Mouse (Mus musculus) kidney, adult 2 months (tissue): Measurements from ENCODE around the gene Ajuba. TPM values are rescaled to one million over a fixed set of nuclear protein-coding genes. Genes with fewer than 3 reads are reported as not detected.

Experiments used
- DNase-seq: peaks from one replicate; pipeline ENCODE4 v3.0.0; 2021
- H3K27ac ChIP-seq: fragments of 200-500 bp; 2 replicates; pipeline ENCODE4 v1.5.1; 2012; ENCODE audit warnings: low read depth, low read length, control low read depth, inconsistent platforms; ENCODE audit not compliant: insufficient read depth
- H3K27me3 ChIP-seq: fragments of 200-500 bp; replicated peaks from 2 replicates; pipeline ENCODE4 v1.6.1; 2012; ENCODE audit warnings: mild to moderate bottlenecking, moderate library complexity, low read length, inconsistent platforms; ENCODE audit not compliant: control insufficient read depth, insufficient read depth
- H3K36me3 ChIP-seq: fragments of 200-500 bp; 2 replicates; pipeline ENCODE4 v1.6.1; 2012; ENCODE audit warnings: mild to moderate bottlenecking, moderate library complexity, low read length, inconsistent platforms; ENCODE audit not compliant: control insufficient read depth, insufficient read depth
- H3K4me1 ChIP-seq: fragments of 200-500 bp; 2 replicates; pipeline ENCODE4 v1.6.1; 2011; ENCODE audit warnings: low read length; ENCODE audit not compliant: control insufficient read depth, insufficient read depth
- H3K4me3 ChIP-seq: fragments of 200-500 bp; 2 replicates; pipeline ENCODE4 v1.5.1; 2011; ENCODE audit warnings: mild to moderate bottlenecking, low read depth, low read length, control low read depth; ENCODE audit not compliant: insufficient read depth
- CTCF ChIP-seq: fragments of 200-500 bp; conservative IDR thresholded peaks from 2 replicates; pipeline ENCODE4 v1.5.1; 2011; ENCODE audit warnings: low read depth, mild to moderate bottlenecking, control low read depth, low read length, moderate library complexity, mixed read lengths; ENCODE audit not compliant: insufficient read depth, insufficient read length
- POLR2A ChIP-seq: fragments of 200-500 bp; IDR thresholded peaks from one replicate; pipeline ENCODE4 v1.6.1; 2011; ENCODE audit warnings: low read depth, low read length, control low read depth
- WGBS: fragments of 180-500 bp; shearing (Covaris S2); methylation state at CpG from one replicate; pipeline ENCODE4 v1.1.7; 2018; 5-methylcytosine and 5-hydroxymethylcytosine counted together
- polyA plus RNA-seq: library from polyadenylated mRNA; depleted of rRNA; stranded (reverse); fragments of >200 nt; gene quantifications from 2 replicates; pipeline ENCODE4 v1.2.3, GENCODE M21; 2012

The Ajuba gene
- polyA plus RNA-seq, 1 experiment = 32.4 TPM

DNA sequence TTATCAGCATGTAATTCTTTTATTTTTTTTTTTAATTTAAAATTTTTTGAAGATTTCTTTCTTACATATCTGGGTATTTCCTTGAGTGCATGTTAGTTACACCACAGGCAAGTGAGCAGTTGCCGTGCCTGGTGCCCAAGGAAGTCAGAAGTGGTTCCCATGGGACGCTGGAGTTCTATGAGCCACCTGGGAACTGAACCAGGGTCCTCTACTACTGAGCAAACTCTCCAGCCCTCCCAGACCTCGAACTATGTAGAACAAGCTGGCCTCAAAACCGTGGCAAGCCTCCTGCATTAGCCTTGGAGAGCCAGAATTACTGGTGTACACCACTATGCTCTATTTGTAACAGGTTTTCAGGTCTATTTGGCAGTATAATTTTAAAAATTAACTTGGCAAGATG, 25.3 kb upstream of the Ajuba start:
- 33% methylated on average over 4 of the region's 4 CpGs for WGBS
- TF ChIP-seq CTCF = no peak
- no peak for TF ChIP-seq POLR2A
- peak overlapping the region; percentile 84; the same call in 1 of the 2 replicates for H3K4me3 ChIP-seq
- no peak for DNase-seq
- H3K27ac ChIP-seq = no peak overlapping the region
- H3K27me3 ChIP-seq = no peaks in the 10 kb centered on the region
- no peaks in the 10 kb centered on the region; the same call in 1 of the 2 replicates for H3K4me1 ChIP-seq
- no peaks in the 10 kb centered on the region for H3K36me3 ChIP-seq

DNA sequence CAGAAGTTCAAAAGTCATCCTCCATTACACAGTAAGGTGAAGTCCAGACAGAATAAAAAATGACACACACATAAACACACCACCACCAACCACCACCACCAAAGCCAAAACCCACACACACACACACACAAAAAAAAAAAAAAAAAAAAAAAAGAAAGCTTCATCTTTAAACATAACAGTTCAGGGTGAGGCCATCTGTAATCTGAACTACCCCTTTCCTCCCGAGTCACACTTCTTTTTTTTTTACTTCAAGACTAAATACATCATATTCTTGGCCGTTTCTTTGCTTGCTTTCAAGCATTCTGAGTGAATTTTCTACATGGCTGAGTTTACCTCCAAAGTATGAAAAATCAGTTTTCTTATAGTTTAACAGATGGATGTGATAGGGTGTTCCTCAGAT, 24.2 kb upstream of the Ajuba start:
- WGBS = 80% methylated on average over 2 of the region's 2 CpGs
- no peak for DNase-seq
- no peak for TF ChIP-seq POLR2A
- TF ChIP-seq CTCF = no peak
- no peaks in the 10 kb centered on the region for H3K27me3 ChIP-seq
- no peaks in the 10 kb centered on the region for H3K36me3 ChIP-seq
- no peak overlapping the region for H3K27ac ChIP-seq
- H3K4me1 ChIP-seq = no peaks in the 10 kb centered on the region; the same call in 1 of the 2 replicates
- H3K4me3 ChIP-seq = no peak overlapping the region

DNA sequence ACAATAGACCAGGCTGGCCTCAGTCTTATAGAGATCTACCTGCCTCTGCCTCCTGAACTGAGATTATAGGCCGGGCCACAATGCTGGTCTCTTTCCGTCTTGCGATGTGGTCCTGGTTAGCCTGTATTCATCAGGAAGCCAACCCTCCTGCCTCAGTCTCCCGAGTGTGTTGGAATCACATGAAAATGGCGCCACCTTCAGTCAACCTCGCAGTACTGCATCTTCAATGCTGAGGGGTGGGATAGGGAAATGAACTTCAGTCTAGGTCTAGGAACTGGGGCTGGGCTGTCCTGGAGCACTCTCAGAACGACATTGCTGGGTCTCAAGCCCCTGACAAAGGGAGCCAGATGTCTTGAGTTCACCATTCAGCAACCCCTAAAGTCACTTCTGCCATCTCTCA, 19.7 kb upstream of the Ajuba start:
- no peaks in the 10 kb centered on the region for H3K27me3 ChIP-seq
- DNase-seq = no peak
- no peak overlapping the region for H3K4me3 ChIP-seq
- H3K36me3 ChIP-seq = no peaks in the 10 kb centered on the region
- peaks cover 6% of the 10 kb centered on the region; the same call in 1 of the 2 replicates for H3K4me1 ChIP-seq
- no peak overlapping the region for H3K27ac ChIP-seq
- no peak for TF ChIP-seq POLR2A
- TF ChIP-seq CTCF = peak; percentile 83
- 78% methylated on average over 7 of the region's 7 CpGs for WGBS

DNA sequence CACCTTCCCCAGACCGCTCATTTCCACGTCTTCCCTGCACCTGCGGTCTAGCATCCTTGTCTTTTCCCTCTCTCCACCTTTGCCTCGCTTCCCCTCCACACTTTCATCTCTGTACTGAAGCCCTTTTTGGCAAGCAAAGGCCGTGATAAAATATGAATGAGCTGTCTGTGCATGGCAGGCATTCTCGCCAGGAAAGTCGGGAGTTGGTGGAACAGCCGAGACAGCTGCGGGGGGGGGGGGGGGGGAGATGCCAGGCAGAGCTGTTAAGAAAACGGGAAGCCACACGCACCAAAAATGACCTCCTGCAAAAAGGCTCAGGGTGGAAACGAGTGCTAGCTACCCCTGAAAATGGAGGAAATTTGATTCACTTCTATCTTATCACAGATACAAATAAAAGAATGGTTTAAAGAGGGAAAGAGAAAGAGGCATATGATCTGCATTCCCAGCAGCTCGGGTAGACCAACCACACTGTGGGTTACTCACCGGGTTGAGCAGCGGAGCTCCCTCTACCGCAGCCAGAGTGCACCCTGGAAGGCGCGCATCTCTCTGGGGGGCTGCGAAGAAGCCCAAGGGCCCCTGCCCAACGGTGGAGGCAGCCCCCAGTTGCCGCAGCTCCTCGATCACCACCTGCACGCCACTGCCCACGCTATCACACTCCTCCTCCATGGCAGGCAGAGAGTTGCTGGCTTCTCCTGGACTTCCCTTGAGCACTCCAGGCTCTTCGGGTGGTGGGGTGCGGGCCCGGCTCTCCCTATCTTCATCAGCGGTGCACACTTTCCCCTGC, 17.5 kb upstream of the Ajuba start:
- WGBS = 85% methylated on average over 28 of the region's 28 CpGs
- Histone ChIP-seq H3K27ac (no peak overlapping the region), H3K4me3 (no peak overlapping the region), H3K4me1 (peaks cover 6% of the 10 kb centered on the region; the same call in 1 of the 2 replicates), H3K36me3 (no peaks in the 10 kb centered on the region), H3K27me3 (no peaks in the 10 kb centered on the region)
- no peak for DNase-seq
- TF ChIP-seq CTCF (no peak), POLR2A (no peak)

DNA sequence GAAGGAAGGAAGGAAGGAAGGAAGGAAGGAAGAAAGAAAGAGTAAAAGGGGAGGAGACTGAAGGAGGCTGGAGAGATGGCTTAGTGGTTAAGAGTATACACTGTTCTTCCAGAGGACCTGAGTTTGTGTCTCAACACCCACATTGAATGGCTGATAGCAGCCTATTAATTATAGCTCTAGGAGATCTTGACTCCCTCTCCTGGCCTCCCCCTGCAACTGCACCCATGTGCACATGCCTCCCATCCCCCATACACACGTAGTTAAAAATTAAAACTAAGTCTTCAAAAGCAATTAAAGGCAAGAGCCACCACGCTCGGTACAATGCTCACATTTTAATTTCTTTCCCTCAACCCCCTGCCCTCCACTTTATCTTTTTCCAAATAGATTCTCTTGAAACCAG, 16.7 kb upstream of the Ajuba start:
- no peak overlapping the region for H3K27ac ChIP-seq
- TF ChIP-seq CTCF (peak; percentile 58), POLR2A (no peak)
- WGBS = 69% methylated on average over 3 of the region's 3 CpGs
- H3K4me3 ChIP-seq = no peak overlapping the region
- DNase-seq = peak; percentile 19
- H3K36me3 ChIP-seq = no peaks in the 10 kb centered on the region
- peaks cover 6% of the 10 kb centered on the region; the same call in 1 of the 2 replicates for H3K4me1 ChIP-seq
- no peaks in the 10 kb centered on the region for H3K27me3 ChIP-seq

DNA sequence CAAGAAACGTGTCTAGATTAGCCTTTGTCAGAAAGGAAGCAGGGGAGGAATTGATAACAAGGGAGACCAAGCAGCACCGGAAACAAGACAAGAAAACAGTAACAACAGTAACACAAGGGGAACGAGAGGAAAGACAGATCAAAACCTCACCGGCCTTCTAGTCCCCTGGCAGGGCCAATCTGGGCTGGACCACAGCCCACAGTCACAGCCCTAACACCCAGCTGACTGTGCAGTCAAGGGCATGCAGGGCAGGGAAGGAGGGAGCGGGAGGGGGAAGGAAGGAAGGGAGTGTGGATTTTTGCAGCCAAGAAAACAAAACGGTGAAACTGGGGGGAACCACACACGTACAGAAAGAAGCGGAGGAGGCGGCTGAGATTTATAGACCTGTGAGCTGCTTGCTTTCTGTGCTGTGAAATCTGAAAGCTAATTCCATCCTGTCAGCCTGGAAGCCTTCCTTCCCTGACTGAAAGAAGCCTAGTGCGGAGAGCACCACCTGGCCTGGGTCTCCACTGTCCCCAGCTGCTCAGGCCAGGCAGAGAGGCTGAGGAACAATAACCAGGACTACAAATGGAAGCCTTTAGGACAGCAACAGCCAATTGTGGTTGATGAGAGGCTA, 15.1 kb upstream of the Ajuba start:
- Histone ChIP-seq H3K36me3 (no peaks in the 10 kb centered on the region), H3K4me1 (peaks cover 6% of the 10 kb centered on the region; the same call in 1 of the 2 replicates), H3K27me3 (no peaks in the 10 kb centered on the region), H3K4me3 (no peak overlapping the region), H3K27ac (peak overlapping the region; percentile 71)
- 33% methylated on average over 10 of the region's 10 CpGs for WGBS
- peak; percentile 56 for DNase-seq
- TF ChIP-seq CTCF (no peak), POLR2A (no peak)

DNA sequence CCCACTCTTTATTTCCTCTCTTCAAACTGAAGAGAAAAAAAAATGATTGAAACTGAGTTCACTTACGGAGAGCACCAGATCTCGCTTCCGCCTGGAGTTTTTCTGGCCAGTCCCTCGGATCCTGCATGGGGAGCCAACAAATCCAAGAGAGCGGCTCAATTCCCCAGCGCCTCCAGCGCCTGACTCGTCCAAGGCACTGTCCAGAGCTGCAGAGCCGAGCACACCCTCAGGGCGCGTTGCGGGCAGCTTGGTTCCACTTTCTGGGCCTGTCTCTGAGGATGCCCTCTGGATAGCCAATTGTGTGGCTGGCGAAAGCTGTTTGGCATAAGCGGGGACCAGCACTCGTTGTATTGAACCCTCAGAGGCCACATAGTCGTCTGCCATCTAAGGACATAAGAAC, 13.7 kb upstream of the Ajuba start:
- no peak for DNase-seq
- H3K27me3 ChIP-seq = no peaks in the 10 kb centered on the region
- no peak overlapping the region for H3K27ac ChIP-seq
- 93% methylated on average over 16 of the region's 16 CpGs for WGBS
- H3K4me1 ChIP-seq = peaks cover 6% of the 10 kb centered on the region; the same call in 1 of the 2 replicates
- TF ChIP-seq CTCF (no peak), POLR2A (no peak)
- H3K36me3 ChIP-seq = no peaks in the 10 kb centered on the region
- no peak overlapping the region for H3K4me3 ChIP-seq
